Mouse (Mus musculus) splenic B cell, adult 2 months (primary cell): ENCODE data around the gene Slco3a1.

Experiments used
- DNase-seq: peaks from one replicate; pipeline ENCODE4 v3.0.0-alpha.2; 2011; ENCODE audit warnings: low read depth, low spot score
- H3K27me3 ChIP-seq: 2 replicates; pipeline ENCODE4 v1.6.1; 2012; ENCODE audit warnings: mild to moderate bottlenecking, low read length, moderate library complexity, mixed read lengths; ENCODE audit not compliant: control insufficient read depth, poor library complexity, insufficient read depth, severe bottlenecking
- H3K36me3 ChIP-seq: 2 replicates; pipeline ENCODE4 v1.6.1; 2012; ENCODE audit warnings: mild to moderate bottlenecking, low read length, moderate library complexity, mixed read lengths; ENCODE audit not compliant: control insufficient read depth, poor library complexity, insufficient read depth, severe bottlenecking

Slco3a1 gene

DNA sequence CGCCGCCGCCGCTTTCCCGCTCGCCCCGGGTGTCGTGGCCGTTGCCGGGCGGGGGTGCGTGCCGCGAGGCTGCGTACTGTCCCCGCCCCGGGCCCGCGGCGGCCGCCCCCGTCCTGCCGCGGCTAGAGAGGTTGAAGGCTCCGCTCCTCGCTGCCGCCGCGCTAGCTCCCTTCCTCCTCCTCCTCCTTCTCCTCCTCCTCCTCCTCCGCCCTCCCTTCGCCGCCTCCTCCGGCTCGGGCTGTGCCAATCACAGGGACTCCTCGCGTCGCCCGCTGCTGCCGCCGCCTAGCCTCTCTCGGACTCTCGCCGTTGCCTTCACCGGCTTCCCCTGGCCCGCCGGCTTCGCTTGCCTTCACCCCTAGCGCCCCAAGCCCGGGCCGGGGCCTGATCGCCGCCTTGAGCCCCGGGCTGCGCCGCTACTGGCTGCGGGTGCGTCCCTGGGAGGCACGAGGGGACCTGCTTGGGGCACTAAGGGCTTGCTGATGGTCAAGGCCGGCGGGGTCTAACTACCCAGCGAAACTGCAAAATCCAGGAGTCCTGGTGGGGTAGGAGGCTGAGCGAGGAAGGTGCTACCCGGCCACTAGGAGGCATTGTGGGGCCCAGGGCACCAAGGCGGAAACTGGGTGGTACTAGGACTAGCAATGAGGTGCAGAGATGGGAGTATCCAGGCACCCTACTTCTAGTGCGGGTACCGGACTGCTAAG lies at the start of gene Slco3a1:
Slco3a1 (minus strand) TSS at position 173 of the 704 bp plus-strand sequence.
- peak; percentile 11 for DNase-seq
- Histone ChIP-seq H3K36me3 (no peaks in the 10 kb centered on the region), H3K27me3 (no peaks in the 10 kb centered on the region)

DNA sequence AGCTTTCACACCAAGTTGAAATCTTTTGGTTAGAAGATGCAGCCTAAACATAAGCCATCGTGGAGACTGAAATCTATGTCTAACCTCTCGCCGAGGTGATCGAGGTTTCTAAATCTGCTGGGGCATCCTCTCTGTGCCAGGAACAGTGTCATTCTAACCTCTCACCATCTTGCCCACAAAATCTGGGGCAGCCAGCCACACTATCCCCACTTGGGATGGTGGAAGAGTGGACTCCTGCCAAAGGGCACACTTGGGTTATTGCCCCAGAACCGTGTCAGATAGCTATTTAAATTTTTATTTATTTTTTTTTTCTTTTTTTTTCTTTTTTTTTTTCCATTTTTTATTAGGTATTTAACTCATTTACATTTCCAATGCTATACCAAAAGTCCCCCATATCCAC lies 46.4 kb upstream of the Slco3a1 start:
- Histone ChIP-seq H3K36me3 (no peaks in the 10 kb centered on the region), H3K27me3 (no peaks in the 10 kb centered on the region)
- no peak for DNase-seq

DNA sequence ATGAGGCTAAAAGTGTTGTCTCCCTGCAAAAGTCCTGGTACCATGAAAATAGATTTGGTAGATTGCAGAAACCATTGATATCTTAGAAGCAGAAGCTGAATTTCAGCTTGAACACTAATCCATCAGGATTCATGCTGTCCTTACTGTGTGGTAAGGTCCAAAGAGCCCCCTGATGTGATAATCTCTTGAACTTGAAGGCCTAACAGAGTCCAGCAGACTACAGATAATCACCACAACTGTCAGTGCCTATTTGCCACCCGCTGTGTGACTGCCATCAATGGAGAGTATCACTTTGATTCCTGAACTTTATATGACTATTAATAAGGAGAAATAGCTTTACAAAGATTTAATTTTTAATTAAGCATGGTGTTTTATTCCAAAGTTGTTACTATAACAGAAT lies 24.8 kb upstream of the Slco3a1 start:
- H3K27me3 ChIP-seq: no peaks in the 10 kb centered on the region
- H3K36me3 ChIP-seq: no peaks in the 10 kb centered on the region
- no peak for DNase-seq

DNA sequence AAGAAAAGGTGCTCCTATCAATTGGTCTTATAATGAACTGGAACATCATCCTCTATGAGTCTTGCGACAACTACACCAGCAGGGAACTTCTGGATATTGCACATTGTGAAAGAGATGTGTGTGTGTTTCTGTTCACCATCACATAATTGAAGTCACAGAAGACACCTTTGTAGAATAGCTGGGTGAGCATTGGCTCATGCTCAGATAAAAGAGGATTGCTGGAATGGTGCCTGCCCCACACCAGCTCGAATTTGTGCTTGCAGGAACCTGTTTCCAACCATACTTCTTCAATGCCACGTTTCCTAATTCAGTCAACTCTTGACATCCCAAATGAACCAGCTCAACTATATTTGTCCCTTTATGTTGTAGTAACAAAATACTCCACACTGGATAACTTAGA lies 21.1 kb upstream of the Slco3a1 start:
- H3K36me3 ChIP-seq: no peaks in the 10 kb centered on the region
- DNase-seq: no peak

DNA sequence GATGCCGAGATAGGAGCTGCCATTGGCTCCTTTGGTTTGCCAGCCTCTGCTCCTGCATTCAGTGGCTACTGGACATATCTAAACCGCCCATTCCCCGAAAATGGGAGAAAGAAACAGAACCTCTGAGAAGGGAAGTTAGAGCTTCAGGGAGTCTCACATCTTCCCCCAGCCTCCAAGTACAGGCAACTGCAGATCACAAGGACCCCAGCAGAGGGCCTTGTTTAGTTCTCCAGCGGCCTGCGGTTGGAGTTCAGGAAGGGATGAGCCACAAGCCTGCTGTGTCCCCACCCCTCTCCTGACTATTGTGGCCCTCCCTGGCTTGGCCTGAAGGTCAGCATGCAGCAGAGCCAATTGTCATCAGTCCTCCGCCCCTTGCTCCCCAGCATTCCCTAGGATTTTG lies 836 bp upstream of the Slco3a1 start:
- no peaks in the 10 kb centered on the region for H3K27me3 ChIP-seq
- DNase-seq: no peak
- no peaks in the 10 kb centered on the region for H3K36me3 ChIP-seq

More for the DNA sequence above, 21.1 kb upstream of the Slco3a1 start:
- H3K27me3 ChIP-seq: no peaks in the 10 kb centered on the region

DNA sequence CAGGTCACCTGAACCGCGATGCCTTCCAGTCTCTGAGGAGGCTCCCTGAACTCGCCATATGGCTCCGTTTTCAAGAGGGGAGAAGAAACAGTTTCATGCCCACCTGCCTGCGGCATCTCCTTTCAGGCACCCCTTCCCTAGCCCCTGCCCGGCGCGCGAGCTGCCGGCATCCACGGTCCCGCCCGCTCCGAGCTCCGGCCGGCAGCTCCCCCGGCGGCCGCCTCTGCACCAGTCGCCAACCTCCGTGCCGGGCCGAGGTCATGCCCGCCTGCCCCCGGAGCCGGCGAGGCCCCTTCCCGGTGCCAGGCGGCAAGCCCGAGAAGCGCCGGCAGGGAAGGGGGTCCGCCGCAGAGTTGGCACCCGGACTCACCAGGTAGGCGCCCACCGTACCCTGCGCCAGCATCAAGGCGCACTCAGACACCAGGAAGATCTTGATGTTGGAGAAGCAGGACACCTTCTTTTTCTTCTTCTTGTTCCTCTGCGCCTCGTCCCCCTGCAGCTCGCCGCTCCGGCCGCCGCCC lies 479 bp downstream of the Slco3a1 start:
- Histone ChIP-seq H3K27me3 (no peaks in the 10 kb centered on the region), H3K36me3 (no peaks in the 10 kb centered on the region)
- no peak for DNase-seq

DNA sequence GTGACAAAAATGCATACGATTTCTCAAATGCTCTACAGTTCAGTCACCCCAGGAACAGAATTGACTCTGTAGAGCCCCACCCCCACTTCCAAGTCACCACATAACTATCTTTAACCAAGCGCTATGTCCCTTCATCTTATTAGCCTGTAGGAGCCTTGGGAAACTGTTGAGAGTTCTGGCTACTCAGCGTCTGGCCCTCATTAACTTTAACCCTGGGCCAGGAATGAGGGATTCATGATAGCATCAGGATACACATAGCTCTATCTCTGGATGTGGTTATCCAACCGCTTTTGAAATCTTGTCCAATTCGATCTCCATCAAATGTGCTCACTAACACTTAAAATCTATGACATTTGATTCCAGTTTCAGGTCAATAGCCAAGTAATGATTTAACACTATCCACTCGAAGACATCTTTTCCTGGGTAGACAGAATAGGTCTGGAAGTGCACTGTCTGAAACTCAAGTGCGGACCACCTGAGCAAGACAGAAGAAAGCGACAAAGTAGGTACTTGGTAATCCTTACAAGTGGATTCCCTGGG lies 1.4 kb downstream of the Slco3a1 start:
- Histone ChIP-seq H3K36me3 (no peaks in the 10 kb centered on the region), H3K27me3 (no peaks in the 10 kb centered on the region)
- DNase-seq: no peak

DNA sequence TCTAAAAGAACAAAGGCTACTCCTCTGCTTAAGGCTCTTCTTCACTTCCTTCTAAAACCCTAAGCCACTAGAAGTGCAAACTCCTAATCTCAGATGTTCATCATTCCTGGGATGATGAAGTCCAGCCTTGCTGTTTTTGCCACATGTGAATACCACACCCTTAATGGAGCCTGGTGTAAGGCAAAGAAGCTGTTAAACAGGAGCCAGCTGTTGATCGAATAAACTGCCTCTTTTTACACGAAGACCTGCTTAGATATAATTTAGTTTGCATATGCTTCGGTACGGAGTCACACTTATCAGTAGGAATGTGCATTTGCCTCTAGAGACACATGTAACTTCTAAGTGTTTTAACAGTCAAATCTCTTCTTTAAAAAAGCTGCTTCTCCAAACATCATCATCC lies 2.0 kb downstream of the Slco3a1 start:
- Histone ChIP-seq H3K36me3 (no peaks in the 10 kb centered on the region), H3K27me3 (no peaks in the 10 kb centered on the region)
- no peak for DNase-seq

DNA sequence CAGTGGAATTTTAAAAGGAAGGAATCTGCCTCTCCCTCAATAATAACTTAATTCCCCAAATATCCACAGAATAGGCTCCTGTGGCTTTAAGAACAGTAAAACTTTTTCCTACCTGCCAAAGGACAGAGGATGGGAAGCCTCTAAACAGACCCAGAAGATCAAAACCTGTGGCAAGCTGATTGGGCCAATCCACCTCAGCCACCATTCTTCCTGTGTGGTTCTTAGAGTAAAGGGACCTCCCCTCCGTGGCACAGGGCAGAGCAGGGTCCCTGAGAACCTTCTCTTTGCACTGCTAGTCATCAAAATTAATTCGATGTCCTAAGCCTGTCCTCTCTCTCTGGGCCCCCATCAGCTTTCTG lies 2.6 kb downstream of the Slco3a1 start:
- H3K36me3 ChIP-seq: no peaks in the 10 kb centered on the region
- DNase-seq: no peak

DNA sequence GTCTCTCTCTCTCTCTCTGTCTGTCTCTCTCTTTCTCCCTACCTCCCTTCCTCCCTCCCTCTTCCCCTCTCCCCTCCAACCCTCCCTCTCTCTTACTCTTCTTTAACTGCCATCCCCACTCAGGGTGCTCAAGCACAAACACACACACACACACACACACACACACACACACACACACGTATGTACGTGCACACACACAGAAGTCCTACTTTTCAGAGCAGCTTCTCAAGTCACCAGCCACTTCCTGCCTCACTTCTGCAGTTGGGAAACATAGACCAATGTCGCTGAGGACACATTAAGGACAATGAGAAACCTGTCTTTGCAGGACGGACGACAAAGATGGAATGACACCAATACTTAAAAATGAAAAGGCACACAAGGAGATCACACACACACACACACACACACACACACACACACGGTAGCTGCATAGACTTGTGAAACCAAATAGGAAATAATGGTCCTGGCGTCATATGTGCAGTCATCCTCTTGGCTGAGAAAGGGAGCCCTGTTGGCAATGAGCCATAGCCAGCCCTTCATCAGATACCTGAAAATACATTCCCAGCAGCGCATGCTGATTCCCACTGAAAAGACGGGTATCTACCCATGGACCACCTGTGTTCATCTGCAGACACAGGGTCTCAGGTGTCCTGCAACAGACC lies 3.1 kb downstream of the Slco3a1 start:
- Histone ChIP-seq H3K36me3 (no peaks in the 10 kb centered on the region), H3K27me3 (no peaks in the 10 kb centered on the region)
- no peak for DNase-seq

More for the DNA sequence above, 2.6 kb downstream of the Slco3a1 start:
- no peaks in the 10 kb centered on the region for H3K27me3 ChIP-seq

DNA sequence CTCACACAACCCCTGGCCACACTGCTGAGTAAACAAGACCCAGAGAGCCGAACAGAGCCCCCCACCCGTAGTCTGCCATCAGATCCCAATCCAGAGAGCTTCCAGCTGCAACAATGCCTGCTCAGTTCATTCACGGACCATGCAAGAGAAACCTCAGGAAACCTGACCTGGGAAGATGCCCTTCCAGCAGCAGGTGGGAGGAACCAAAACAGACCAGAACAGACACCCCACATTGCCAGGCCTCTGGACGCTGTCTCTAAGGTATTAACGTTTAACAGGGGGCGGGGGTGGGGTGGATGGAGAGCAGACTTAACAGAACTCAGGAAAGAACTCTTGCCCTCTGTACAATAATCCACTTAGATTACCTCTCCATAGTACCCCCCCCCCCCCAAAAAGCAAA lies 4.9 kb downstream of the Slco3a1 start:
- no peak for DNase-seq
- Histone ChIP-seq H3K27me3 (no peaks in the 10 kb centered on the region), H3K36me3 (no peaks in the 10 kb centered on the region)

DNA sequence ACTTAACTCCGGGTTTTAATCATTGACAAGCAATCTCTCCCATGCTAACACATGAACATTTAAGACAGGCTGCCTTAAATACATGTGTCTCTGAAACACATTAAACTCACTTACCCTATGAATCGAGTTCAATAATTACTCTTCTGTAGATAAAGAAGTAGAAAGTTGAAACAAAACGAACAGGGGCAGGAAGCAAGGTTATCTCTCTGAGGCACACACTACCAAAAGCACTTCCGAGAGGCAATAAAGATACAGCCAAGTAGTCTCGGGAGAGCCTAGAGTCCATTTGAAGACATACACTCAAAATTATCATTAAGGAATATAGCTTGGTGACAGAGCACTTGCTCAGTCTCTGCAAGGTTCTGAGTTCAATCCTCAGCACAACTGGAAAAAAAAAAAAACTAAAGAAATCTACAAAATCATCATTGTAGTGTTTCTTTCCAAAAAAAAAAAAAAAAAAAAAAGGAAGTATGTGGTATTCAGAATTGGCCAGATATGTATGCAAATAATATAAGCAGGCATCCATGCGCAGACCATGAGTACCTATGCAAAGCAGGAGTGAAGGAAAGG lies 5.5 kb downstream of the Slco3a1 start:
- Histone ChIP-seq H3K36me3 (no peaks in the 10 kb centered on the region), H3K27me3 (no peaks in the 10 kb centered on the region)
- no peak for DNase-seq

DNA sequence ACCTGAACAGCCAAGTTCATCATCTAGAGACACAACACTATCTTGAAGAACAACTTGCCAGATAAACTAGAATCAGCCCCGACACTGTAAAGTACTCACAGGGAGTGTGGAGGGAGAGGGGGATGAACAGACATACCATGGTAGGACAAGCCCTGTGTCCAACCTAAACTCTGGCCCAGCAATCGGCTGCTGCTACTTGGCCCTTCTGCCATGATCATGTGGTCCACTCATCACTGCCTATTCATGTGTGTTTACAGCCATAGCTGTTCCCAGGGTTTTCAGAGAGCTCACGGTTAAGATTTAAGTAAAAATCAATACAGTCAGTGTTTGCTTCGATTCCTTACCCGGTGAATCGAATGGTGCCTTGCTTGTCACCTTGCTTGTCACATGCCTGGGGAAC lies 7.9 kb downstream of the Slco3a1 start:
- H3K36me3 ChIP-seq: no peaks in the 10 kb centered on the region
- DNase-seq: no peak
- no peaks in the 10 kb centered on the region for H3K27me3 ChIP-seq

DNA sequence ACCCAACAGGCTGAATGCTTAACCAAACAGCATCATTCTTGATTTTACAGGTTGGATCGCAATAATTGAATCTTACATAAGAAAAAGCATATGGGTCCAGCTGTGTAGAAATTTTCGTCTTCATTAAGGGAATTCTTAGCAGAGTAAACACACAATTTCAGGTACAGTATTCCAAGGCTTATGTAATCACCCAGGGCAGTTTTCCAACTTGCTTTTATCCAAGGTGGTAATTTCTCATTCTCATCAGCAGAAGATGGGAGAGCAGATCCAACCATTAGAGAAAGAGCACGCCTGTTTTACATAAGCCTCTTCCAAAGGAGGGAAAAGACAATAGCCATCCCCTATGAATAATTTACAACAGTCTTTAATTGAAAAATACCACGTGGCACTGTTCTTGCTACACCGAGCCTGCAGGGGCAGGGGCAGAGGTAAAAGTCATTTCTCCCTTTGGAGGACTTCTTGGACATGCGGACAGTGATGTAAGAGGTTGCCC lies 9.0 kb downstream of the Slco3a1 start:
- Histone ChIP-seq H3K36me3 (no peaks in the 10 kb centered on the region), H3K27me3 (no peaks in the 10 kb centered on the region)
- DNase-seq: no peak

DNA sequence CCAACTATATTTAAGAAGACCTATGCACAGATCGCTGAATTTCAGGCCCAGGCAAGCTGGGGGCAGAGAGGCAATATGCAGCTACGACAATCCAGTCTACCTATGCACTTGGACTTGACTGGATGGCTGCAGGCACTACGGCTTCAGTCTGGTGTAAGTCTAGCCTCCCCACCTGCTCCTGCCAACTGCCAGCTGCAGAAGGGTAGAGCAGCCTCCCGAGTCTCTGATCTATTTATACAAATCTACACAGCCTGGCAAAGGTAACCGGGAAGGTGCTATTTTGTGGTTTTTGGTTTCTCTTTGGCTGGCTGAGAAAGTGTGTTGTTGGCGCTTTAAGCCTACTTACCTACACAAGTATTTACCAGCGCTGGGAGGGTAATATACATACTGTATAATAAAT lies 10.3 kb downstream of the Slco3a1 start:
- no peaks in the 10 kb centered on the region for H3K36me3 ChIP-seq
- DNase-seq: no peak
- H3K27me3 ChIP-seq: no peaks in the 10 kb centered on the region
